Mouse (Mus musculus): ENCODE measurements at regions not wholly inside any gene's neighbourhood (a gene's known extent, or its start where the extent isn't known, plus 50 kb on each side); places are given as distances from the start of the nearest gene placed in this dataset.

DNA sequence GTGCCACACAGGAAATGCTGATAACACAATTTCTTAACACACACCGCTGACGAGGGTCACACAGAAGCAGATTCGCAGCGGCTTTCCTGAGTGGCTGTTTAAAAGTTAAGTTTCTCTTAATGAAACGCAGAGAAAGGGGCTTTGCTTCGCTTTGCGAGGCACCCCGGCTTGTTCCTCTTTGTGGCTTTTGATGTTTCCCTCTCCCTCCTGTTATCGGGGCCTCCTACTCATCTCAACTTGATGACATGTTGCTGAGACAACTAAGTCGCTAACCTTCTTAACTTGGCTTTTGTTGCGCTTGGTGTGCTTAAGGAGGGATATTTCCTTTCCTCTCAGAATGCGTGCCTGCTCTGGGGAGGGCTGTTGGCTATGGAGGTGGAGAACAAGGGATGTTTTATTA, 129.0 kb downstream of the Il20rb start:
- WGBS: 43% methylated on average over 12 of the region's 12 CpGs
- H3K4me2 ChIP-seq: 0 out of 2 replicates have a peak overlapping the region, but pooled peaks have one; percentile 25
- H3K4me3 ChIP-seq (ENCODE audit: low read depth, low read length): no peak overlapping the region

DNA sequence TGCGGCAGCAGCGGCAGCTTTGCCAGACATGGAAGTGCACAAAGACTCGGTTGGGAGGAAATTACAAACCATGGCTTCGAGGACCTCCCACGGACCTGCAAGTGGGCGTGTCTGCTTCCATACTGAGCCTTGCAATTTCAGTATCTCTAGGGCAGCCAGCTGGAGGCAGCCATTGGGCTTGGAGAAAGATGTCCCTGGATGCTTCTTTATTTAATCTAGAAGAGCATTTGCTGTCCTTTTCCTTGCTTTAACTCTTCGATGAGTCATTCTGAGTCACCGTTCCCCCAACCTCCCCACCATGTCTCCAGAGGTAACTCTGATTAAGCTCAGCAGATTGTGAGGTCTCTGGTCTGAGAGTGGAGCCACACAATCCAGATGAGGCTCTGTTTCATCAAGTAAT, 145.8 kb downstream of the Il20rb start:
- TF ChIP-seq CTCF (IDR thresholded peaks at IDR 0.05; ENCODE audit: low read depth): no peak
- no peak overlapping the region for H3K27ac ChIP-seq (ENCODE audit: low read depth)
- ATAC-seq (ENCODE audit: insufficient read depth): no peak
- no peak overlapping the region for H3K9ac ChIP-seq
- WGBS: 77% methylated on average over 8 of the region's 8 CpGs
- H3K4me2 ChIP-seq: no peak overlapping the region
- no peak overlapping the region for H3K4me3 ChIP-seq (ENCODE audit: low read depth, low read length)
- H3K9me3 ChIP-seq (ENCODE audit: low read depth, low read length): no peaks in the 10 kb centered on the region
- DNase-seq: no peak
- H3K36me3 ChIP-seq (ENCODE audit: insufficient read depth): no peaks in the 10 kb centered on the region
- no peaks in the 10 kb centered on the region for H3K4me1 ChIP-seq (ENCODE audit: insufficient read depth)
- no peaks in the 10 kb centered on the region for H3K27me3 ChIP-seq (ENCODE audit: insufficient read depth, low read length)

More for the DNA sequence above, 129.0 kb downstream of the Il20rb start:
- Histone ChIP-seq H3K4me1 (ENCODE audit: insufficient read depth) (no peaks in the 10 kb centered on the region), H3K36me3 (ENCODE audit: insufficient read depth) (no peaks in the 10 kb centered on the region), H3K27me3 (ENCODE audit: insufficient read depth, low read length) (no peaks in the 10 kb centered on the region), H3K9ac (no peak overlapping the region), H3K9me3 (ENCODE audit: low read depth, low read length) (no peaks in the 10 kb centered on the region), H3K27ac (ENCODE audit: low read depth) (no peak overlapping the region)
- DNase-seq (peak; percentile 5), ATAC-seq (ENCODE audit: insufficient read depth) (no peak)
- no peak for TF ChIP-seq CTCF (IDR thresholded peaks at IDR 0.05; ENCODE audit: low read depth)

DNA sequence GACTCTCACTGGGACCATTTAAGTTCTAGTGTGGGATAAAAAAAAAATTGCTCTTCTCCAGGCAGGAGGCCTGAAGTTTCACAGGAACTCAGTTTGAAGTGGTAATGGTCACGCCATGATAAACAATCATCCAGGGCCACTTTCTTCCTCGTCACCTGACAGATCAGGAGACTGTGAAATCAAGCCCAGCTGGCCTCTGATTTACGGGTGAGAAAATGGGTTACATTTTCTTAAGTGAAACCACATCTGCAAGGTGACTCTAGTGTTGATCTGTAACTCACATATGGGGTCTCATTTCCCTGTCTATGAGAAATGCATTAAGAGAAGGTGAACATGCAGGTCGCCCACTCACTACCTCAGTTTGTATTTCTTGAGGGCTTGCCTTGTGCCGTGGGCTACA, 178.8 kb downstream of the Il20rb start:
- H3K36me3 ChIP-seq (ENCODE audit: insufficient read depth): no peaks in the 10 kb centered on the region
- H3K4me2 ChIP-seq: no peak overlapping the region
- no peak overlapping the region for H3K27ac ChIP-seq (ENCODE audit: low read depth)
- no peaks in the 10 kb centered on the region for H3K27me3 ChIP-seq (ENCODE audit: insufficient read depth, low read length)
- no peak for TF ChIP-seq CTCF (IDR thresholded peaks at IDR 0.05; ENCODE audit: low read depth)
- H3K9me3 ChIP-seq (ENCODE audit: low read depth, low read length): peaks cover 5% of the 10 kb centered on the region; the same call in 1 of the 2 replicates
- H3K9ac ChIP-seq: no peak overlapping the region
- no peak overlapping the region for H3K4me3 ChIP-seq (ENCODE audit: low read depth, low read length)
- no peaks in the 10 kb centered on the region for H3K4me1 ChIP-seq (ENCODE audit: insufficient read depth)
- 51% methylated on average over 5 of the region's 5 CpGs for WGBS
- ATAC-seq (ENCODE audit: insufficient read depth) (no peak), DNase-seq (no peak)

DNA sequence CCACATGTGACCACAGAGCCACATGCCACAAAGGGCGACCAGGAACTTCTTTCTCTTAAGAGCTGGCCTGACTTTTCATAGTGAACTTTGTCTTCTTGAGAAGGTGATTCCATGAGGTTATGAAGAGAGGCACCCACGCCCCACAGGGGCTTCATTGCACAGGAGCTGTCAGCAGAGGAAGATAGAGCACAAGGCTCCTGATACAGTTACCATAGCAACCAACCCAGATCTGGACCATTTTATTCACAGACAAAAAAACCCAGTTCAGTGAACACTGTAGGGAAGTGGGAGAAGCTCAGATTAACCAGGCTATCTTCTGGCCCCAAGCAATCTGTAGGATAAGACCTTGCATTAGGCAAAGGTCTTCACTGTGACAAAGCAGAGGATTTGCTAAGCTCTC, 179.2 kb downstream of the Il20rb start:
- Histone ChIP-seq H3K4me1 (ENCODE audit: insufficient read depth) (no peaks in the 10 kb centered on the region), H3K36me3 (ENCODE audit: insufficient read depth) (no peaks in the 10 kb centered on the region), H3K4me2 (no peak overlapping the region), H3K27ac (ENCODE audit: low read depth) (no peak overlapping the region), H3K9me3 (ENCODE audit: low read depth, low read length) (peaks cover 5% of the 10 kb centered on the region; the same call in 1 of the 2 replicates), H3K27me3 (ENCODE audit: insufficient read depth, low read length) (no peaks in the 10 kb centered on the region), H3K9ac (no peak overlapping the region), H3K4me3 (ENCODE audit: low read depth, low read length) (no peak overlapping the region)
- ATAC-seq (ENCODE audit: insufficient read depth) (no peak), DNase-seq (no peak)
- 46% methylated on average over 2 of the region's 2 CpGs for WGBS
- no peak for TF ChIP-seq CTCF (IDR thresholded peaks at IDR 0.05; ENCODE audit: low read depth)

DNA sequence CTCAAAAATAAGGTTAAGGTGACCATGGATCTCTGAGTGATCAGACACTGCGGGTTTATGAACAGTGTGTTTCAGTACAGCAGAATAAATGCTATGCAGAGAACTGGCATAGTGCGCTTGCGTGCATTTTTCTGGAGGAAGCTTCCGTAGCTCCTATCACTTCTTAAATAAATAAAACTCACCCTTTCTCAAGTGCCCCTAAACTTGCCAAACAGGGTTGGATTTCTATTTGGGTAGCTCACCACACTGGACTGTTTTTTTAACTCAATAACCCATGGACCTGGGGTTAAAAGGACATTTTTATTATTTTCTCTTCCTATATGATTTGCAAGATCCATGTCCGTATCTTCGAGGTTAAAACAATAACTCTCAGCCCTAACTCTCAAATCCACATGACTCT, 182.8 kb downstream of the Il20rb start:
- 48% methylated on average over 6 of the region's 6 CpGs for WGBS
- peak; percentile 52 for DNase-seq

DNA sequence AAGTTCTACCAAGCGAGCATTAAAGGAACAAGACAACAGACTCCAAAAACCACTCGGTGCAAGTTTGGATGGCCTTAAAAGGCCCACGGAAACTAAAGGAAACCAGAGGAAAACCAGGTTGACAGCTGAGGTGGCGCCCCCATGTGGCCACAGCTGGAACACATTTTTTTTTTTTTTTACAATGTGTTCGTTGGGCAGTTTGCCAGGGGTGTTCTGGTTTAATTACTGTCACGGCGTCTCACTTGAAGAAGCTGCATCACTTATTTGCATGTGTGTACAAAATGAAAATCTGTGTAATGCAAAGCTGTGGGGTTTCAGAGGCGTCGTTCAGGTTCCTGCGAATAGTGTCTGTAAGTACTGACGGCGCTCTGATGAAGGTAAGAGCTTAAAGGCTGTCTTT, 185.0 kb downstream of the Il20rb start:
- H3K27ac ChIP-seq (ENCODE audit: low read depth): no peak overlapping the region
- no peak overlapping the region for H3K9ac ChIP-seq
- no peak overlapping the region for H3K4me2 ChIP-seq
- no peak overlapping the region for H3K4me3 ChIP-seq (ENCODE audit: low read depth, low read length)
- 60% methylated on average over 12 of the region's 12 CpGs for WGBS
- ATAC-seq (ENCODE audit: insufficient read depth) (no peak), DNase-seq (peak; percentile 21)
- TF ChIP-seq CTCF (IDR thresholded peaks at IDR 0.05; ENCODE audit: low read depth): peak; percentile 57
- no peaks in the 10 kb centered on the region for H3K36me3 ChIP-seq (ENCODE audit: insufficient read depth)
- H3K9me3 ChIP-seq (ENCODE audit: low read depth, low read length): no peaks in the 10 kb centered on the region
- no peaks in the 10 kb centered on the region for H3K4me1 ChIP-seq (ENCODE audit: insufficient read depth)
- no peaks in the 10 kb centered on the region for H3K27me3 ChIP-seq (ENCODE audit: insufficient read depth, low read length)

More for the DNA sequence above, 182.8 kb downstream of the Il20rb start:
- H3K27ac ChIP-seq (ENCODE audit: low read depth): no peak overlapping the region
- TF ChIP-seq CTCF (IDR thresholded peaks at IDR 0.05; ENCODE audit: low read depth): no peak
- ATAC-seq (ENCODE audit: insufficient read depth): no peak
- H3K36me3 ChIP-seq (ENCODE audit: insufficient read depth): no peaks in the 10 kb centered on the region
- no peaks in the 10 kb centered on the region for H3K27me3 ChIP-seq (ENCODE audit: insufficient read depth, low read length)
- no peak overlapping the region for H3K4me3 ChIP-seq (ENCODE audit: low read depth, low read length)
- H3K4me2 ChIP-seq: no peak overlapping the region
- H3K9me3 ChIP-seq (ENCODE audit: low read depth, low read length): no peaks in the 10 kb centered on the region
- H3K9ac ChIP-seq: no peak overlapping the region
- H3K4me1 ChIP-seq (ENCODE audit: insufficient read depth): no peaks in the 10 kb centered on the region

DNA sequence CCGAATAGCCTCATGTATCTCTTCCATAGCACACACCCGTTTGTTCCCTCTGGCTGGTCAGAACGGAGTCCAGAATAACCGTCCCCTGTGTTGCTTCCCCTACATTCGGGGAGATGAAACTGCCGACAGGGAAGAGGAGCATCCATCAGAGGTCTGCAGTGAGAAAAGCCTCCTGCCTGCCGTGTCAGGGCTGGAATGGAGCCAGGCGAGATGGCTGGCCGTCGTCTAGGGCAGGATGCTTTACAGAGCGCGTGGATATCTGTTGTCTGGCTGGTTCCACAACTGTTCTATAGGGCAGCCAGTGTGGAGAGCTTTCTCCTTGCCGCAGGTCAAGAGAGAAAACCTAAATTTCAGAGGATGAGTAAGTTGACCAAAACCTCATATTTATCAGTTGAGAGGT, 209.2 kb downstream of the Il20rb start:
- no peak overlapping the region for H3K4me3 ChIP-seq (ENCODE audit: low read depth, low read length)
- WGBS: 38% methylated on average over 13 of the region's 13 CpGs
- H3K27me3 ChIP-seq (ENCODE audit: insufficient read depth, low read length): no peaks in the 10 kb centered on the region
- H3K36me3 ChIP-seq (ENCODE audit: insufficient read depth): no peaks in the 10 kb centered on the region
- no peaks in the 10 kb centered on the region for H3K4me1 ChIP-seq (ENCODE audit: insufficient read depth)
- ATAC-seq (ENCODE audit: insufficient read depth) (no peak), DNase-seq (peak; percentile 32)
- no peak overlapping the region for H3K9ac ChIP-seq
- no peaks in the 10 kb centered on the region for H3K9me3 ChIP-seq (ENCODE audit: low read depth, low read length)
- no peak for TF ChIP-seq CTCF (IDR thresholded peaks at IDR 0.05; ENCODE audit: low read depth)
- no peak overlapping the region for H3K27ac ChIP-seq (ENCODE audit: low read depth)
- H3K4me2 ChIP-seq: no peak overlapping the region

Data from lung, embryonic 14.5 days (tissue).